Mouse (Mus musculus): ENCODE measurements around the gene Olfr155. TPM values are rescaled to one million over a fixed set of nuclear protein-coding genes. Genes with fewer than 3 reads are reported as not detected.
A peak's percentile ranks its signal among the peaks of the same experiment; 100 is the strongest.

The Olfr155 gene
- total RNA-seq, 4 experiments from 2014 or later: not detected

DNA sequence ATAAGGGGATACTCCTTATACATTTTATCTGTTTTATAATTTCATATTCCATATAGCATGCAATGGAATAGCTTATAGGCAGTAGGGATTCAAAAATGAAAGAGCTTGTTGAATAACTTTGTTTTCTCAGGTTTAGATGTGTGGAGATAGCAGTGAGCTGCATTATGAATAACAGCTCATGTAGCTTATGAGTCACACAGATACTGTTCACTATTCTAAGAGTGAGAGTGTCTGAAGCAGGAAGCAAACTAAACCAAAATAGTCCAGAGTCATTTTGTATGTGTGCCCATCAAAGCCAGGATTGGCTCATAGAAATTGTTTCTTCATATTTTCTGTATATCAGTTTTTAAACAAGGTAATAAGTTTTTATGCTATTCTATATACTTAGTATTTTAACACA is 45.8 kb downstream of the Olfr155 start:
- no peak for DNase-seq

GRCm38 (mm10) chr4:43899197-43899596 is 47.8 kb downstream of the Olfr155 start:
- no peak for DNase-seq

- DNase-seq: no peak
Measured at GRCm38 (mm10) chr4:43903690-43904089, 52.3 kb downstream of the Olfr155 start.

GRCm38 (mm10) chr4:43906443-43906842 is 55.1 kb downstream of the Olfr155 start:
- DNase-seq: peak; percentile 8

Other genes with a start within 250 kb of the Olfr155 start
- 10 to 100 TPM; 29.6 to 78.6 (median 54.0) TPM for gene Npr2, start 219.6 kb upstream of the Olfr155 start, total RNA-seq (2022)
- 1 to 10 TPM in 3 of 4 experiments, under 1 TPM in 1; 0.58 to 2.3 (median 1.4) TPM for gene Spag8, start 198.0 kb upstream of the Olfr155 start, total RNA-seq (2022)
- gene Hint2, start 195.1 kb upstream of the Olfr155 start, total RNA-seq (2022): 100 to 1,000 TPM in 1 of 4 experiments, 10 to 100 TPM in 3; 80.8 to 112 (median 97.8) TPM
- gene Tmem8b, start 182.6 kb upstream of the Olfr155 start, total RNA-seq (2022): 10 to 100 TPM in 2 of 4 experiments, 1 to 10 TPM in 2; 6.0 to 10.9 (median 8.3) TPM
- gene Fam221b, start 182.4 kb upstream of the Olfr155 start, total RNA-seq (2022): under 1 TPM; 0.14 to 0.67 (median 0.41) TPM
- not detected for gene Olfr70, start 150.8 kb upstream of the Olfr155 start, total RNA-seq (2022)
- not detected for gene Olfr71, start 141.3 kb upstream of the Olfr155 start, total RNA-seq (2022)
- gene Hrct1, start 124.4 kb upstream of the Olfr155 start, total RNA-seq (2022): 1 to 10 TPM; 1.4 to 4.8 (median 2.6) TPM
- gene Spaar, start 121.5 kb upstream of the Olfr155 start, total RNA-seq (2022): 1 to 10 TPM; 1.6 to 2.3 (median 1.9) TPM
- gene Olfr159, start 80.6 kb upstream of the Olfr155 start, total RNA-seq (2022): not detected
- gene Olfr156, start 27.7 kb upstream of the Olfr155 start, total RNA-seq (2022): not detected
- not detected for gene Olfr157, start 11.4 kb upstream of the Olfr155 start, total RNA-seq (2022)
- gene Reck, start 24.0 kb downstream of the Olfr155 start, total RNA-seq (2022): 10 to 100 TPM; 21.6 to 45.0 (median 32.0) TPM
- gene Glipr2, start 105.8 kb downstream of the Olfr155 start, total RNA-seq (2022): 1 to 10 TPM; 1.8 to 3.1 (median 2.0) TPM
- not detected for gene Ccin, start 131.9 kb downstream of the Olfr155 start, total RNA-seq (2022)
- gene Clta, start 152.9 kb downstream of the Olfr155 start, total RNA-seq (2022): 100 to 1,000 TPM; 165 to 181 (median 177) TPM
- gene Gne, start 232.6 kb downstream of the Olfr155 start, total RNA-seq (2022): 10 to 100 TPM; 38.9 to 51.1 (median 45.4) TPM